Mouse (Mus musculus) left cerebral cortex, postnatal 25 days (tissue): Measurements from ENCODE around the gene Fam204a. TPM values are rescaled to one million over a fixed set of nuclear protein-coding genes. Genes with fewer than 3 reads are reported as not detected.

ENCODE experiments used
- DNase-seq, 2 experiments: peaks; one replicate each; pipeline ENCODE4 v3.0.0; 2022; ENCODE audit warnings: low spot score in 2 of 2, mixed read lengths in 1 of 2
- intact Hi-C: fragments of 180-260 bp; cut with DNase I; formaldehyde crosslinking; loops from one replicate; pipeline ENCODE4 v1.15.1; 2025
- total RNA-seq, 2 experiments: library from RNA; stranded (reverse); gene quantifications; 2 replicates each; pipeline ENCODE4 v1.2.3; 2021

Fam204a gene
- total RNA-seq, 2 experiments from 2014 or later: 29.5 to 29.6 TPM

DNA sequence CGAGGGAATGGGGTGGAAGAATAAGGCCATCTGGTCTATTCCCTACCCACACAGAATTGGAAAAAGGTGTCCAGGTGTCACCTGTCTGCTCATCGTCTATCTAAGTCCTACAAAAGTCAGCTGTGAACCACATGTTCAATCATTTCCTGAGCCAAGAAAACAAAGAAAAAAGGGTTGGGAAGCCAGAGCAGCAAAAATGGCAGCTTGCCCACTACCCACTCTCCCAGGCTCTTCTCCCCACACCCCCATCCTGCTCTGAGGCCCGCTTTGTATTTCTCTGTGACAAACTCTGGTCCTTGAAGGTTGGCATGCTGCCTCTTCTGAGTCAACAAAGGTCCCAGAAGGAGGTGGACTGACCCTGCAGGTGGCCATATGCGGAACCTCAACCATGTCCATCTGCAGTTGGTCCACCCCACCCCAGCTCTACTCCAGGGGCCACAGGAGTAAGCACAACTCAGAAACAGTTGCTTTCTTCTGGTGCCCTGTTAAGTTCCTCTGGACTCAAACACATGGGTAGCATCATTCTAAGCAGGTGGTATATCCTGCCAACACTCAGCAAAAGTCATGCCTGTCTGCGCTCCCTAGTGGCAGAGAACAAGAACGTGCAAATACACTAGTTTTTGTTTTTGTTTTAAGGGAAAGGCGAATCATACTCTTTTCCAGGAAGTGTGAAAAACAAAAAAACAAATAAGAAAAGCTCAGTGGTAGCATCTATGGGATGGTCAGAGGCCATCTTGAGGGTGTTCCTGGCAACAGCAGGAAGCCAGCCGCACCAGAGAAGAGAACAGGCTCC, 47.5 kb downstream of the Fam204a start:
- no peak for DNase-seq
- intact Hi-C loops: no loop called here

DNA sequence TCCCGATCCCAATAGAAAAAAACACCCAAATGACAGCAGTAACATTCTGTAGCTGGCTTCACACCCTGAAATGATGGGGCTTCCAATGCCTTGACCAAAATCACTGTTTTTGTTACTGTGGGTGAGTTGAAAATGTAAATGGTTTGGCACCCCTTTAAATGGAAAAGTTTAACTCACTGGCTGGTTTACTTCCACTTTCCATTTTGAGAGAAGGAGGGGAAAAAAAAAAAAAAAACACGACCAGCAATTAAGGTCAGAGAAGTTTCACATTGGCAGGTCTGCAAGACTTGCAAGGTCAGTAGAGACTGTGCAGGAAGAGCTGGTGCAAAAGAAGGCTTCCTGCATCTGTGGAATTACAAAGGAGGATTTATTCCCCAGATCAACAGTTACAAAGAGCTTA, 61.1 kb downstream of the Fam204a start:
- intact Hi-C loops: no loop called here
- DNase-seq: no peak

DNA sequence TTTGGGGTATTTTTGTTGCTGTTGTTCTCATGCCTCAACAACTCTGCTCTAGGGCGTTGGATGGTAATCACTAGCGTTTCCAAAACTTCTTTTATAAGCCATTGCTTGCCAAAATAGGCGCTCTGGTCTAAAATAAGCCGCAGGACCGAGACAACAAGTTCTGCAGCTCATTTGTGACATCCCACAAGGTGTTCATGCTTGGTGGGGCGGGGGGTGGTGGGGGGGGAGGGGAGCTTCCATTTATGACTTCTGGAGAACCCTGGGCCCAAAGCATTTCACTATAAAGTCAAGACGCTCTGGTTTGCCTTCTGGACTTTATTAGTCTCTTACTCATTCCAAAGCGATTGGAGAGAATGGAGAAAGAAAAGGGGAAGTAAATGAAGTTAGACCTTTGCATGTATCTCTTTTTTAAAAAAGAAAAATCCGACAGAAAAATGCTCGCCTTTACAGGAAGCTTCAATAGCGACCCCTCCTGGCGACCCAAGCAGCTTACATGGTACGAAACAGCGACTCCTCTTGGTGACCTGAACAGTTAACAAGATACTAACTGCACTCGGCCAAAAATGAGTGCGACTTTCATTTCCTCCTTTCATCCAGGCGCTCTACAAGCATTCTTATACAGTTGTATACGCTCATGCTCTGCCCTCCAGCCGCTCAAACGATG, 65.8 kb downstream of the Fam204a start:
- DNase-seq: peak in 1 of 2 experiments; percentile 8
- intact Hi-C loops: no loop called here

DNA sequence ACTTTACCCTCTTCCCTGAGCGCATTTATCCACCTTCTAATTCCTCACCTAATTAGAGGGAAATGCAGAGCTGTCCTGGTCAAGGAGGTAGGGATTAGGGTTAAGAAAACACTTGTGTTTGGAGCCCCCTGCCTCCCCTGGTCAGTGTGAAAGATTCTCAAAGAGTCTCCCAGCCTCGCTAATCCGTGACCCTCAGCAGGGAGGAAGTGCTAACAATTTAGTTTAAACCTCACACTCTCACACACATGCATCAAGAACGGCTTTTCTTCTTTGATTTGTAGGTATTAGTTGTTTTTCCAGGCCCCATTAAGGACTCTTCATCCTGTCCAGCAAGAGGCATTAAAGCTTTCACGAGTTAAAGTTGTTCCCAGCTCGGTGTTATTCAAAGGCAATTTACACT, 66.7 kb downstream of the Fam204a start:
- no peak for DNase-seq
- intact Hi-C loops: no loop called here

DNA sequence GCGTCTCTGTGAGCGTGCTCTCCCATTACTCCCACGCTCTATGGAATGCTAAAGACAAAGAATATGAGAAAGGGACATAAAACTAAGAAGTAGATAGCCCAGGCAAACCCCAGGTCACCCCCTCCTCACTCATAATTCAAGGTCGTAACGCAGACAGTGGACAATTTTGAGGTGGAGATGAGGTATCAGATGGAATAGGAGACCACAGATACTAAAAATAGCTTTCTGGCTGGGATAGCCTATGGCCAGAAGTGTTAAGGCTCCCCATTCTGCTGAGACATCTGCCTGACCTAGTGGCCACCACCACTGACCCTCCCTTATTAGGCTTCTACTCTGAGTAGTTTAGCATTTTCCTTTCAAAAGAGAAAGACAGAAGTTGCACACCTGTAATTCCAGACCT, 71.2 kb downstream of the Fam204a start:
- no peak for DNase-seq
- intact Hi-C loops: no loop called here

DNA sequence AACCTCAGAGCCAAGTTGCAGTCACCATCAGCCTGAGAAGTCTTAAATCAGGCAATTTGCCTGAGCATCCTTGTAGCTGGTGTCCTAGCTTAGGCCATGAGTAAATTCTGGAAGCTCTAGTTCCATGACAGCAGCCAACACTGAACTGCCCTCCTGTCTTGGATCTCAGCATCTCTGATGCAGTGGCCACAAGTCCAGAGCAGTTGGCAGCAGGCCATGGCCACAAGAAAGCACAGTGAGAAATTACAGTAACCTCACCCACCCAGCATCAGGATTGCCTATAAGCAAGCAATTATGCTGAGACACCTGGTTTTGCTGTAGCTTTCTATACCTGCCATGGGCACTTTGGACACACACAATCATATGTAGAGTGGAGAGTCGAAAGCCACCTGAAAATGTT, 73.4 kb downstream of the Fam204a start:
- intact Hi-C loops: no loop called here

DNA sequence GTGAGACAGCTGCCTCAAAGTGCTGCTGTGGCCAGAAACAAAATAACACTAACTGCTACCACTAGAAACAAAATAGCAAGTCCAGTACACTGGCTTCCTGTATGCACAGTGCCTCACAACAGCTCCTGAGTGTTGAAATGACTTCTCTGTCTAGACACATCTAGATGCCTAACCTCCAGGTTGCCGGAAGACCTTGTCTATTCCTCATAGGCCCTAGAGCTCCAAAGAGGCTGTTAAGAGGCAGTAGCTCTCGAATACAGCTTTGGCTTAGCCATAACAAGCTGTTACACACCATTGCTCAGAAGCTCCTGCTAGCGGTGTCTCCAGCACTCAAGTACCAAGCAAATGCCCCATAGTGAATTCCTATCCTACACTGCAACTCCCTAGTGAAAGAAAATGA, 76.4 kb downstream of the Fam204a start:
- intact Hi-C loops: no loop called here

More for the DNA sequence above, 73.4 kb downstream of the Fam204a start:
- no peak for DNase-seq

DNA sequence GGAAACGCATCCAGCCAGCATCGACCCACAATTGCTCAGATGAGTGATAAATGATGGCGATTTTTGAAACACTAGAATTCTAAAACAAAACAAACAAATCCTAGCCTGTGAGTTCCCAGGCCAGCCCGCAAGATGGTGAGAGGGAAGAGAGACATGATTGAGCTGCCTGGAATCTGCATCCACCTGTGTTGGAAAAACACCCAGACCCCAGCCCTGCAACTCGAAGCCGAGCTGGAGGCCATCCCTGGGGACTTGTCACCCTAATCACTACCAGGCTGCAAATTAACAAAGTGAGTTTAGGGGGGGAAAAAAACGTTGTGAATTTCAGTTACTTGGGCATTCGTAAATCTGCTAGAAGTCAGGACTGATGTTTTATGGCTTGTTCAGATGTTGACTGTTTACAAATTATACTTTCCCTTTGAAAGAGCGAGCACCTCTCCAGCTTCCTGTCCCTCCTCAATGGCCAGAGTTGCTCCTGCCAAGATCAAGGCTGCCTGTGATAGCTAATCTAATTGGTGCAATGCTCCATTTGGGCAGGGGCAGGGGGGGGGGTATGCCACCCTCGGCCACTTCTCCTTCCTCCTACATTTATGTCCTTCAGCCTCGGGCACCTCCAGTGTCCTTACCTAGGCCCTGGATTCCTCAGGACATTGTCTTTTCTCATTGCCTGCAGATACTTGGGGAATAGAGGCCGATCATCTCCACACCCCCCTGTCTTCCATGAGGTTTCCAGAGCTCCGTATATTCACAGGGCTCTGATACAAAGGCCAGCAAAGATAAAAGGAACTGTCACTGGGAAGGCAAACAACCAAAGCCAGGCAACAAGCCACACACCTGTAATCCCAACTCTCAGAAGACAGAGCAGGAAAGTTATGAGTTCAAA, 77.2 kb downstream of the Fam204a start:
- no peak for DNase-seq
- intact Hi-C loops: loop anchor here (10.0 kb wide), 1 partner anchor 735 kb away; no protein-coding TSS in a partner anchor

More for the DNA sequence above, 76.4 kb downstream of the Fam204a start:
- DNase-seq: no peak

Other genes starting within 250 kb of the Fam204a start
- not detected for gene Prlhr, start 241.6 kb upstream of the Fam204a start, total RNA-seq